Mouse (Mus musculus) ES-E14 (cell line): Measurements from ENCODE around the gene Golga7b.

ENCODE experiments used
- CHD2 ChIP-seq: IDR thresholded peaks from 2 replicates; pipeline ENCODE4 v1.6.1; 2014; ENCODE audit warnings: mild to moderate bottlenecking, low read depth, low read length, inconsistent platforms
- MAFK ChIP-seq: IDR thresholded peaks from 2 replicates; pipeline ENCODE4 v1.6.1; 2014; ENCODE audit warnings: mild to moderate bottlenecking, low read depth, low read length, inconsistent platforms; ENCODE audit not compliant: insufficient read depth

DNA sequence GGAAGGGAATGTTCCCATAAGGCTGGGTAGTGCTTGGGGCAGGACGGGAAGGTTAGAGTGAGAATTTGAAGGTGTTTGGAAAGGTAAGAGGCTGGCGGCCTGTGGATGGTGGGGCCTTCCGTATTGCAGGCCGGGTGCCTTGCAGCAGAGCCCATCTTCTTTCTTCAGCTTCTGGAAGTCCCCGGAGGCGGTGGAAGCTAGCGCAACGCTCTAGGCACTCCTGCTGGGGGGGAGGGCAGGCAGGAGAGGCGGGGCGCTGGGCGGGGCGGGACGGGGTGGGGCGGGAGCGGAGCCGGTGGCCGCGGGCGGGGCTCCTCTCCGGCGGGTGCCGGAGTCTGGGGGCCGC, 8.0 kb downstream of the Golga7b start:
- TF ChIP-seq MAFK, result no peak
- no peak for TF ChIP-seq CHD2
